Mouse (Mus musculus): ENCODE measurements around the gene Sac3d1. TPM values are rescaled to one million over a fixed set of nuclear protein-coding genes. Genes with fewer than 3 reads are reported as not detected.

The Sac3d1 gene
- 13.7 and 16.2 TPM in 2 replicates for polyA plus RNA-seq (2011; ENCODE audit: insufficient read length, low read depth, missing spikeins)

DNA sequence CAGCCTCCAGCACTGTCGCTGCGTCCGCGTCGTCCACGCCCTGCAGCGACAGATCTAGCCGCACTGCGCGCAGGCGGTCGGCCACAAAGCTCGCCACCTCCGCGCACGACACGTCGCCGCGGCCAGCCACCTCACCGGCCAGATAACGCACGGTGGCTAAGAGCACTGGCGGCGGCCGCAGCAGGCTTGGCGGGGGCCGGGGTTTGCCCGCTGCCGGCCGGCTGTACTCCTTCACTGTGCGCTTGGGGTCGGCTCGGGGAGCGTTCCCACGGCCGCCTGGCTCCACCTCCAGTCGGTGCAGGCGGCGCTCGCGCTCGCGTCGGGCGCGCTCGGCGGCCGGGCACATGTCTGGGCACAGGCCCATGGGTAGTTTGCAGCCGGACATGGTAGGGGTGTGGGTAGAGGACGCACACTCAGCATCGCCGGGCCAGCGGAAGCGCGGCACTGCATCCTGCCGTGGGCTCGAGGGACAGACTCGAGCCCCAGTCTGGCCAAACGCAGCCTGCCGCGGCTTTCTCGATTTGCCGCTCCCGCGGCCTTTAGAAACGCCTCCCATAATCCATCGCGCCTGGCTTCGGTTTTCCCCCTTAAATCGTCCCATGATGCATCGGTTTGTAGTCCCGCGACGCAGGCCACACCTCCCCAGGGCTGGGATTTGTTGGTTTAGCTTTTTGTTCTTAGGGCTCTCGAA is at the start of gene Sac3d1:
Sac3d1 (minus strand) TSS at position 665 of the 691 bp plus-strand sequence.
- H3K4me3 ChIP-seq (ENCODE audit: insufficient read depth, low read length) = peak within 1 kb of the TSS; percentile 88
- no peaks in the 10 kb centered on the region for H3K4me1 ChIP-seq (ENCODE audit: control insufficient read depth, insufficient read depth, low read length)
- TF ChIP-seq POLR2A (IDR thresholded peaks at IDR 0.05; ENCODE audit: low read depth, low read length) (peak; percentile 50), CTCF (IDR thresholded peaks at IDR 0.05; ENCODE audit: borderline replicate concordance, insufficient read depth, low read length) (no peak)
- peak within 1 kb of the TSS; percentile 99 for H3K27ac ChIP-seq (ENCODE audit: insufficient read depth, low read length)

DNA sequence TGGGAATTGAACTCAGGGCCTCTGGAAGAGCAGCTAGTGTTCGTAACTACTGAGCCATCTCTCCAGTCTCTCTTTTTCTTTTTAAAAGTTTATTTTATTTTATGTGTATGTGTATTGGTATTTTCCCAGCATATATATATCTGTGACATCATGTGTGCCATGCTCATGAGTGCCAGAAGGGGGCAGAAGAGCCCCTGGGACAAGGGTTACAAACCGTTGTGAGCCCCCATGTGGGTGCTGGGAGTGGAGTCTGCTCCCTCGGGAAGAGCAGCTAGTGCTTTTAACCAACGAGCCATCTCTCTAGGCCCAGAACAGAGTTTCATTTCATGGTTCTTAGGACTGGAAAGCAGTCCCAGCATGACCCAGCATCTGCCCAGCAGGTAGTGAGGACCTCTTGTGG is 48.3 kb upstream of the Sac3d1 start:
- Histone ChIP-seq H3K4me3 (ENCODE audit: insufficient read depth, low read length) (no peak overlapping the region), H3K4me1 (ENCODE audit: control insufficient read depth, insufficient read depth, low read length) (no peaks in the 10 kb centered on the region), H3K27ac (ENCODE audit: insufficient read depth, low read length) (no peak overlapping the region)
- no peak for TF ChIP-seq CTCF (IDR thresholded peaks at IDR 0.05; ENCODE audit: borderline replicate concordance, insufficient read depth, low read length)
- TF ChIP-seq POLR2A (IDR thresholded peaks at IDR 0.05; ENCODE audit: low read depth, low read length) = no peak

DNA sequence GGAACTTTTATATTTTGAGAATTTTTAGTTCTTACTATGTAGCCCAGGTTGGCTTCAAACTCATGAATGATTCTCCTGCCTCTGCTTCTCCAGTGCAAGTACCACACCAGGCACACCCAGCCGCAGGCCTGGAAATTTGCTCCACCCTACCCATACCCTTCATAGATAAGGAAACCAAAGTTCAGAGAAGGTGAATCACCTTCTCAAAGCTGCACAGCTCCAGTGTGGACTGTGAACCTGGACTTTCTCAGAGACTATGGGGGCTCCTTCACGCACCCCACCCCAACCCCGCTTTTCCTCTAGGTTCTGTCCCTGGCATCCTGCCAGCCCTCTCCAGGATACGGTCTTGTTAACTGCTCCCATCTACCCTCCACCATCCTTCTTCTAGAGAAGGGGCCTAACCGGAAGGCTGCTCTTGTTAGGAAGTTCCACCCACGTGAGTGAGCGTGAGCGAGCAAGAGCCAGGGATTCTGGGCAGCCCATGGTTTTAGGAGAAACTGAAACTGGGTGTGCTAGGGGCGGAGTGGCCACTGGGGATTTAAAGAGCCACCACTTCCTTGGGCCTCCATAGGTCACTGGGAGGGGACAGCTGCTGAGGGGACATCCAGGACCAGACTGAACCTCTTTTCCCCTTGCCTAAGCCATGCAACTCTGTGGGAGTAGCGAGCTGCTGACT is 45.6 kb upstream of the Sac3d1 start:
- no peak overlapping the region for H3K4me3 ChIP-seq (ENCODE audit: insufficient read depth, low read length)
- no peaks in the 10 kb centered on the region for H3K4me1 ChIP-seq (ENCODE audit: control insufficient read depth, insufficient read depth, low read length)
- TF ChIP-seq POLR2A (IDR thresholded peaks at IDR 0.05; ENCODE audit: low read depth, low read length) = no peak
- no peak for TF ChIP-seq CTCF (IDR thresholded peaks at IDR 0.05; ENCODE audit: borderline replicate concordance, insufficient read depth, low read length)
- no peak overlapping the region for H3K27ac ChIP-seq (ENCODE audit: insufficient read depth, low read length)

DNA sequence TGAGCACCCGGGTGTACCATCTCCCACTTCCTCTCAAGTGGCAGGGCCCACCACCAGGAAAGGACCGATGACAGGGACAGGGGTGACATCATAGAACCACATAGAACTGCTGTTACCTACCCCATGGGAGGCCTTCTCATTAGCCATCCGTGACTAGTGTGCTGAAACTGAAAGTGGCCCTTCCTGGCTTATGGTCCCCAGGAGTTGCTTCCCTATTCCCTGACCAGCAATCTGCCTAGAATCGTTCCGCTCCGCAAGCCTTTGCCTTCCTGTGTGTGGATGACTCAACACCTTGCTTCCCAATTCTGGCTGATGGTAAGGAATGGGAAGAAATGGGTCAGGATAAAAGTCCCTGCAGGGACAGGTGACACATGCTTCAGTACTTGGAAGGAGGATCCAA is 38.8 kb upstream of the Sac3d1 start:
- Histone ChIP-seq H3K4me3 (ENCODE audit: insufficient read depth, low read length) (no peak overlapping the region), H3K27ac (ENCODE audit: insufficient read depth, low read length) (no peak overlapping the region), H3K4me1 (ENCODE audit: control insufficient read depth, insufficient read depth, low read length) (no peaks in the 10 kb centered on the region)
- TF ChIP-seq POLR2A (IDR thresholded peaks at IDR 0.05; ENCODE audit: low read depth, low read length) = no peak
- TF ChIP-seq CTCF (IDR thresholded peaks at IDR 0.05; ENCODE audit: borderline replicate concordance, insufficient read depth, low read length) = no peak

GRCm38 (mm10) chr19:6156372-6156771 is 37.9 kb upstream of the Sac3d1 start:
- Histone ChIP-seq H3K4me1 (ENCODE audit: control insufficient read depth, insufficient read depth, low read length) (no peaks in the 10 kb centered on the region), H3K4me3 (ENCODE audit: insufficient read depth, low read length) (no peak overlapping the region), H3K27ac (ENCODE audit: insufficient read depth, low read length) (no peak overlapping the region)
- TF ChIP-seq POLR2A (IDR thresholded peaks at IDR 0.05; ENCODE audit: low read depth, low read length) = no peak
- TF ChIP-seq CTCF (IDR thresholded peaks at IDR 0.05; ENCODE audit: borderline replicate concordance, insufficient read depth, low read length) = peak; percentile 24; the same call in 1 of the 2 replicates

GRCm38 (mm10) chr19:6155174-6155573 is 36.7 kb upstream of the Sac3d1 start:
- no peak overlapping the region for H3K4me3 ChIP-seq (ENCODE audit: insufficient read depth, low read length)
- no peak for TF ChIP-seq CTCF (IDR thresholded peaks at IDR 0.05; ENCODE audit: borderline replicate concordance, insufficient read depth, low read length)
- no peak for TF ChIP-seq POLR2A (IDR thresholded peaks at IDR 0.05; ENCODE audit: low read depth, low read length)
- no peak overlapping the region for H3K27ac ChIP-seq (ENCODE audit: insufficient read depth, low read length)
- H3K4me1 ChIP-seq (ENCODE audit: control insufficient read depth, insufficient read depth, low read length) = no peaks in the 10 kb centered on the region

- Histone ChIP-seq H3K4me3 (ENCODE audit: insufficient read depth, low read length) (no peak overlapping the region), H3K4me1 (ENCODE audit: control insufficient read depth, insufficient read depth, low read length) (no peaks in the 10 kb centered on the region; the same call in 1 of the 2 replicates), H3K27ac (ENCODE audit: insufficient read depth, low read length) (no peak overlapping the region)
- TF ChIP-seq POLR2A (IDR thresholded peaks at IDR 0.05; ENCODE audit: low read depth, low read length) = no peak
- TF ChIP-seq CTCF (IDR thresholded peaks at IDR 0.05; ENCODE audit: borderline replicate concordance, insufficient read depth, low read length) = no peak
Observed at GRCm38 (mm10) chr19:6144842-6145241, 26.4 kb upstream of the Sac3d1 start.

GRCm38 (mm10) chr19:6141394-6141749 is 22.9 kb upstream of the Sac3d1 start, which contains the start of gene Arl2:
Gene Arl2 (minus strand): TSS chr19:6141548.
- peaks cover 2% of the 10 kb centered on the region; the same call in 1 of the 2 replicates for H3K4me1 ChIP-seq (ENCODE audit: control insufficient read depth, insufficient read depth, low read length)
- H3K4me3 ChIP-seq (ENCODE audit: insufficient read depth, low read length) = peak within 1 kb of the TSS; percentile 51
- TF ChIP-seq CTCF (IDR thresholded peaks at IDR 0.05; ENCODE audit: borderline replicate concordance, insufficient read depth, low read length) (peak; percentile 16; the same call in 1 of the 2 replicates), POLR2A (IDR thresholded peaks at IDR 0.05; ENCODE audit: low read depth, low read length) (peak; percentile 46; the same call in 1 of the 2 replicates)
- H3K27ac ChIP-seq (ENCODE audit: insufficient read depth, low read length) = peak within 1 kb of the TSS; percentile 93

DNA sequence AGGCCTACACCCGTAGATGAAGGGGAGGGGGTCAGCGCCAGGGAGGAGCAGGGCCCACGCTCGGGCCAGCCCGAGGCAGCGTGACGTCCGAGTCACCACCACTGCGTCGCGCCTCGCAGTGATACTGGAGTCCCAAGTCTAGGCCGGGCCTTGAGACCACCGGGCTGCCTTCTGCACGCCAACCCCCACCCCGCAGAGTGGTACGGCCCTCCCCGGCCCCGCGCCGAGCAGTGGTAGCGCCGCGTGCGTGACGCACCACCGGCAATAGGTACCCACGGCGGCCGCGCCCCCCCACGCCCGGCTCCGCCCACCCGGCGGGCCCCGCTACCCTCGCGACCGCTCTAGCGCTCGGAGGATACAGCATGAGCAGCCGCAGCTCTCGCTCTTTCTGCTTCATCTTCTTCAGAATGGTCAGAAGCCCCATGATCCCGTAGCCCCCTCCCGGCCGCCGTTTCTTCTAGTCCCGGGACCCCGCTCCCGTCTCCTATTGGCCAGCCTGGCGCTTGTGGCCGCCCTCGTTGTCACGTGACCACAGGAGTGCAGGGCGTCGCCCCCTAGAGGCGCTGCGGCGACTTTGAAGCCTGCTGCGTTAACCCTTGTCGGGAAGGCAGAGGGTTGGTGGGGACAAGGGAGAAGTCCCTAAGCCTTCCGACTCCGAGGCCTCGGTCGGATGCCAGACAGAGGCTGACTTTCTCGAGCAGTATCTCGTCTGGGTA is 22.4 kb upstream of the Sac3d1 start, which contains the start of gene Batf2:
Batf2 (plus strand) TSS at position 306 of the 716 bp plus-strand sequence.
- TF ChIP-seq POLR2A (IDR thresholded peaks at IDR 0.05; ENCODE audit: low read depth, low read length) = peak; percentile 60
- peak; percentile 76 for TF ChIP-seq CTCF (IDR thresholded peaks at IDR 0.05; ENCODE audit: borderline replicate concordance, insufficient read depth, low read length)
- peaks cover 7% of the 10 kb centered on the region for H3K4me1 ChIP-seq (ENCODE audit: control insufficient read depth, insufficient read depth, low read length)
- peak within 1 kb of the TSS; percentile 51 for H3K4me3 ChIP-seq (ENCODE audit: insufficient read depth, low read length)
- peak within 1 kb of the TSS; percentile 93 for H3K27ac ChIP-seq (ENCODE audit: insufficient read depth, low read length)

Data from embryonic fibroblast, embryonic 13.5 days (primary cell).